11 mouse cellular contexts compared by ENCODE assay signal in genomic region chr13:73116822-73117632, GRCm38 (mm10).
A peak's percentile ranks its signal among the peaks of the same experiment; 100 is the strongest.
DNase-seq lines count a peak whose midpoint lies in the region; ATAC-seq lines count a peak whose summit lies in the region.
"Had no signal": no experiment of that assay in that cellular context is flagged by ENCODE, and none has a peak within 500 bp of the region (broad histone marks: within the 10 kb centered on the region; RNA-seq: fewer than 3 reads in every experiment).

No protein-coding gene starts in this region.

- peak overlapping the region; percentile 50 for H3K4me2 ChIP-seq in hindbrain, embryonic 15.5 days
- peak overlapping the region; percentile 12; the same call in 1 of the 2 replicates for H3K4me2 ChIP-seq in neural tube, embryonic 11.5 days (ENCODE audit: low read depth)
- H3K4me2 ChIP-seq: heart, embryonic 15.5 days had no signal

- peak overlapping the region; percentile 60 for H3K27ac ChIP-seq in hindbrain, embryonic 15.5 days (replicated peaks)
- no peak overlapping the region for H3K27ac ChIP-seq in neural tube, embryonic 11.5 days (ENCODE audit: low read depth, low read length)
- H3K27ac ChIP-seq in heart, embryonic 10.5 days, result no peak overlapping the region
- H3K27ac ChIP-seq: heart, embryonic 15.5 days had no signal

- H3K36me3 ChIP-seq in hindbrain, embryonic 15.5 days, result no peaks in the 10 kb centered on the region
- no peaks in the 10 kb centered on the region for H3K36me3 ChIP-seq in neural tube, embryonic 11.5 days (ENCODE audit: control insufficient read depth, insufficient read depth, low read length)
- H3K36me3 ChIP-seq in heart, embryonic 10.5 days, result no peaks in the 10 kb centered on the region
- H3K36me3 ChIP-seq: heart, embryonic 15.5 days had no signal

- H3K9me3 ChIP-seq in hindbrain, embryonic 15.5 days, result no peaks in the 10 kb centered on the region
- H3K9me3 ChIP-seq in neural tube, embryonic 11.5 days (ENCODE audit: control insufficient read depth, low read length), result no peaks in the 10 kb centered on the region
- H3K9me3 ChIP-seq in heart, embryonic 10.5 days, result no peaks in the 10 kb centered on the region
- H3K9me3 ChIP-seq: heart, embryonic 15.5 days had no signal

- H3K4me1 ChIP-seq in hindbrain, embryonic 15.5 days (replicated peaks), result peaks cover 16% of the 10 kb centered on the region
- H3K4me1 ChIP-seq in neural tube, embryonic 11.5 days (ENCODE audit: control insufficient read depth, insufficient read depth, low read length), result no peaks in the 10 kb centered on the region
- no peaks in the 10 kb centered on the region for H3K4me1 ChIP-seq in heart, embryonic 10.5 days
- H3K4me1 ChIP-seq: heart, embryonic 15.5 days had no signal

- 0 out of 2 replicates have a peak, but pooled peaks cover 4% of the 10 kb centered on the region for H3K27me3 ChIP-seq in hindbrain, embryonic 15.5 days
- H3K27me3 ChIP-seq in neural tube, embryonic 11.5 days (ENCODE audit: control insufficient read depth, insufficient read depth, low read length), result no peaks in the 10 kb centered on the region
- H3K27me3 ChIP-seq in heart, embryonic 10.5 days (ENCODE audit: insufficient read depth, poor library complexity, severe bottlenecking), result 0 out of 2 replicates have a peak, but pooled peaks cover 4% of the 10 kb centered on the region
- H3K27me3 ChIP-seq: heart, embryonic 15.5 days had no signal

- peak overlapping the region; percentile 23 for H3K4me3 ChIP-seq in hindbrain, embryonic 15.5 days
- H3K4me3 ChIP-seq in neural tube, embryonic 11.5 days (ENCODE audit: low read depth, low read length), result no peak overlapping the region
- H3K4me3 ChIP-seq in heart, embryonic 10.5 days, result no peak overlapping the region
- H3K4me3 ChIP-seq: heart, embryonic 15.5 days had no signal

- H3K9ac ChIP-seq in hindbrain, embryonic 15.5 days, result peak overlapping the region; percentile 32
- no peak overlapping the region for H3K9ac ChIP-seq in neural tube, embryonic 11.5 days (ENCODE audit: low read length)
- H3K9ac ChIP-seq: heart, embryonic 15.5 days had no signal

- 21% methylated on average over 22 of the region's 22 CpGs for WGBS in hindbrain, embryonic 15.5 days
- WGBS in neural tube, embryonic 11.5 days, result 50% methylated on average over 22 of the region's 22 CpGs
- WGBS in heart, embryonic 10.5 days, result 82% methylated on average over 22 of the region's 22 CpGs

- ATAC-seq in hindbrain, embryonic 15.5 days (ENCODE audit: low FRiP score, low read depth), result peak; percentile 91
- ATAC-seq in neural tube, embryonic 11.5 days (ENCODE audit: insufficient read depth, low FRiP score, low TSS enrichment), result peak; percentile 92

- peak; percentile 23 for DNase-seq in layer of hippocampus, adult 11-12 months (ENCODE audit: low spot score)
- DNase-seq in layer of hippocampus, postnatal 25 days (ENCODE audit: extremely low spot score in 1 of 2, low spot score in 1 of 2), result no peak
- DNase-seq in embryo, embryonic 10.5 days (ENCODE audit: low spot score), result peak; percentile 36
- peak; percentile 53 for DNase-seq in neural tube, embryonic 11.5 days (ENCODE audit: low spot score)
- no peak for DNase-seq in adrenal gland, adult 8-10 months
- no peak for DNase-seq in thymus, postnatal 0 days (ENCODE audit: low spot score)
- no peak for DNase-seq in heart, embryonic 10.5 days (ENCODE audit: low spot score)
- DNase-seq: adrenal gland, postnatal 10 days; lung, postnatal 4 days had no signal

Comparison
In these comparisons a context has a peak if more than half of its experiments do, and no peak if none do; other contexts are left out.
1. DNase-seq: peak in layer of hippocampus, adult 11-12 months (single experiment), embryo, embryonic 10.5 days (single experiment) and neural tube, embryonic 11.5 days (single experiment); none in layer of hippocampus, postnatal 25 days (0 of 2), adrenal gland, adult 8-10 months (single experiment), thymus, postnatal 0 days (single experiment) and heart, embryonic 10.5 days (single experiment).